Mouse (Mus musculus): ENCODE results near the gene Ercc6l. TPM values are rescaled to one million over a fixed set of nuclear protein-coding genes. Genes with fewer than 3 reads are reported as not detected.
"Not testable (repeated sequence)": the region's sequence is repeated elsewhere in the genome, so short reads cannot be mapped to it uniquely, and the experiment has no call there.

Ercc6l gene
- polyA plus RNA-seq, 1 experiment, result 13.0 TPM

DNA sequence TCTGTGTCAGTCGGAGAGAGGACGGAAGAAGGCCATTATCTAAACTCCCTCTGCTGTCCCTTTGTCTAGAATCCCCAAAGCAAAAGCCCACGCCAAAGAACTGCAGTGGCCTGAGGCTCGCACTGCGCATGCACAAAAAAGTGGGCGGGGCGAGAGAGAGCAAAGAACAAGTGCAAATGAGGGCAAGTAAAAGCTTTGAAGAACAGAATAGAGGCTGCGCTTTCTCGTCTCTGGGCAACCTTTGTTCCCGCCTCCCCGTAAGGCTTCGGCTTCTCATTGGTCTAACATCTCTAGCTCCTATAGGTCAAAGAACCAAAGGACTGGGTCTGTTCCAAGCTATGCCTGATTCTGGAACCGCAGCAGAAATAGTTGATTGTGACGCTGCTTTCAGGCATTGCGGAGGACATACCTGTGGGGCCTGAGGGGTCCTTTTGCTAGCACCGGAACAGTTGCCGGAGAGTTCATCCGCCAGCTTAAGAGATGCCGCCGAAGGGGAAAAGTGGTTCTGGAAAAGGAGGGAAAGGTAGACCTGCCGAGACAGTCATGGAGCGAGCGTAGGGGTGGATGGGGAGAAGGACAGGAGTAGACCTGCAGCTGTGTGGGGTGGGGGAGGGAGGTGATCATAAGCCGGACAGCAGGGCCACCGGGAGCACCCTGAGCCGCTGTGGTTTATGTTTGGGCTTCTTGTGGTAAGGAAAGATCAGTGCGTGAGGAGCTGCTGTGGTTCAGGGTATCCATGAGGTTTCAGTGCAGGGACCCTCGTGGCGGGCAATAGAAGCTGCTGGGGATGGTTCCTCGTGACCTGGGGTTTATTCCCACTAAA lies 37.6 kb downstream of the Ercc6l start, which contains the start of gene Pin4:
Pin4 (plus strand) TSS at position 406 of the 823 bp plus-strand sequence.
- Histone ChIP-seq H3K4me1 (ENCODE audit: control insufficient read depth, insufficient read depth, low read length) (no peaks in the 10 kb centered on the region), H3K27ac (ENCODE audit: insufficient read depth, low read length) (no peak within 1 kb of the TSS)
- TF ChIP-seq CTCF (IDR thresholded peaks at IDR 0.05; ENCODE audit: borderline replicate concordance, insufficient read depth, low read length) (no peak), POLR2A (IDR thresholded peaks at IDR 0.05; ENCODE audit: low read depth, low read length) (peak; percentile 62)

DNA sequence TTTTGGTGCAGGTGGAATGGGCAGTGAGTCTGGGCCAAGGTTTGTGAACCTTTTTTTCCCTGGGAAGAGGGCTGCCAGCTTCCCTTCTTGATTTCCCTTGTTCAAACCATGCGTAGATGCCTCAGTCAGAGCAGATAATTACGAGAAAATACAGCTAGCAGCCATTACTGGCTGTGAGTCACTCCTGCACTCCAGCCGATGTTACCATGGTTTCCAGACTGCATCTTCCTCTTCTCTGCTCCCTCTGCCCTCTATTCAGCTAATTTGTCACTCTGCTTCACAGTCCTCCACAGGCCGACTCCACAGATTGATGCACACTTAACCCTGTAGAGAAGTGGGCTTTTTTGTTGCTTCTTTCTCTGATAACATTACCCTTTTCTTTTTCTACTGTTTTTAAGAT lies 41.2 kb downstream of the Ercc6l start:
- Histone ChIP-seq H3K27ac (ENCODE audit: insufficient read depth, low read length) (no peak overlapping the region), H3K4me1 (ENCODE audit: control insufficient read depth, insufficient read depth, low read length) (no peaks in the 10 kb centered on the region), H3K4me3 (ENCODE audit: insufficient read depth, low read length) (no peak overlapping the region)
- TF ChIP-seq CTCF (IDR thresholded peaks at IDR 0.05; ENCODE audit: borderline replicate concordance, insufficient read depth, low read length), result no peak
- TF ChIP-seq POLR2A (IDR thresholded peaks at IDR 0.05; ENCODE audit: low read depth, low read length), result no peak

More for the DNA sequence above, 37.6 kb downstream of the Ercc6l start, which contains the start of gene Pin4:
- H3K4me3 ChIP-seq (ENCODE audit: insufficient read depth, low read length), result peak within 1 kb of the TSS; percentile 96

DNA sequence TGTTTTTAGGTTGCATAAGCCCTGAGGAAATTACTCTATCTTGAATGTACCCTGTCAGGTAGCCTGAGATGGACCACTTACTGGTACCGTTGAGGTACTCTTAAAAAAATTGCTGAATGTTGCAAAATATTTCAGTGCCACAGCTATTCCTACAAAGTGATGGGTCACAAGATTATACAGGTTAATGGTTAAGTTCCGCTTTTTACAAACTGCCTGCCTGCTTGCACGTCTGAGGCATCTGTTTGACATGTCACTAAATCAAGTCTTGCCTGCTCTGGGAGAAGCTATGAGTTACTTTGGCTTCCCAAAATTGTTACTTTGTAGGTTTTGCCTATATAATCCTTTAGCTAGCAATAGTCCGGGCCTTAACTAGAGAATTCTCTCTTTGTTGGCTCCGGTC lies 47.5 kb downstream of the Ercc6l start:
- not testable (repeated sequence) for H3K4me1 ChIP-seq (ENCODE audit: control insufficient read depth, insufficient read depth, low read length); H3K27ac ChIP-seq (ENCODE audit: insufficient read depth, low read length); H3K4me3 ChIP-seq (ENCODE audit: insufficient read depth, low read length)

DNA sequence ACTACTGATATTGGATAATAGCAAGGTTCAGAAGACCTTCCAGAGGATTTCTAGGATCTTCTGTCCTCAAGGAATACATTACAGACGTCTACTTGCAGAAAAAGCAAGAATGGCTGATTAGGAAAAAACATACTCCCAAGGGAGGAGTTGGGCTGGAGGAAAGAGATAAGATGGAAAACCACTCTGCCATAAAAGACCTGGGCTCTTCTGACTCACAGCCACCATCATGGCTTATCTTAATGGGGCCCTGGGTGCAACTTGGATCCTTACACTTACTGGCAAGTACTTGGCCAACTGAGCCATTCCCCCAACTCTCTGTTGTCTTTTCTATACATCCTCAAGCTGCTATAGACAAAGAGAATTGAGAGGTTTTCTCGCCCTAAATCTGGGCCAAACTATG lies 53.1 kb downstream of the Ercc6l start:
- not testable (repeated sequence) for H3K27ac ChIP-seq (ENCODE audit: insufficient read depth, low read length); H3K4me3 ChIP-seq (ENCODE audit: insufficient read depth, low read length)

DNA sequence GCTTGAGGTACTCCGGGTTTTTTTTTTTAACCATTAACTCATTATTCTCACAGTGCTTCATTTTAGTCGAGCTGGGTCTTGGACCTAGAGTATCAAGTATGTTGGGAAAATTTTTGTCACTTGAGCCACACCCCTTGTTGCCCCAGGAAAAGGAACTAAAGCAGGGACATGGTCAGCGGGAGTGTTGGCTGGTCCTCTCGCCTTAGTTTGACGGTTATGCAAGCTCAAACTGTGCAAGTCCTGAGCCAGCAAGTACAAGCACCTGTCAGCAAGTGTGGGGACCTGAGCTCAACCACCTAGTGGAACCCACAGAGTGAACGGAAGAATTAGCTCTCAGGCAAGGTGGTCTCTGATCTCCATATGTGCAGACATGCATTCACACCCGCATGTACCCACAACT lies 55.0 kb downstream of the Ercc6l start:
- H3K4me1 ChIP-seq (ENCODE audit: control insufficient read depth, insufficient read depth, low read length), result no peaks in the 10 kb centered on the region
- no peak overlapping the region for H3K27ac ChIP-seq (ENCODE audit: insufficient read depth, low read length)
- no peak for TF ChIP-seq CTCF (IDR thresholded peaks at IDR 0.05; ENCODE audit: borderline replicate concordance, insufficient read depth, low read length)
- no peak overlapping the region for H3K4me3 ChIP-seq (ENCODE audit: insufficient read depth, low read length)

More for the DNA sequence above, 53.1 kb downstream of the Ercc6l start:
- not testable (repeated sequence) for H3K4me1 ChIP-seq (ENCODE audit: control insufficient read depth, insufficient read depth, low read length)

DNA sequence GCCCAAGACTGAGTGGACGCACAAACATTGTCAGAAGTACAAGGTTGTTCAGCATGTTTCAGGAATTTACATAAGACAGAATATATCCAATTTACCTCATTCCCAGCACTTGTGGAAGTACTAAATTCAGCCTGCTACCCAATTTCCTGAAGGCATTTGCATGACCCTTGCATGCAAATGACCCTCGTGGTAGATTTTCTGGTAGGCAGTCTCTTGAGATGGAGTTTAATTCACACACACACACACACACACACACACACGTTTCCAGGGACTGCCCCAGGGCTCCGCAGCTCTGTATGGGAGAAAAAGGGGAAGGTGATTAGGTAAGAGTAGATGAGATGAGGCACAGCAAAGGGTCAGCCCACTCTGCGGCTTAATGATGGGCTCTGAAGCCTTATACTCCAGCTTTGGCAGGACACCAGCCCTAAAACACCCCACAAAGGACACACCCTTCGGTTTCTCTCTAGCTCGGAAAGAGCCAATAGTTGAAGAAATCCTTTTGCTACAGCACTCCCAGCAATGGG lies 62.4 kb downstream of the Ercc6l start:
- Histone ChIP-seq H3K4me3 (ENCODE audit: insufficient read depth, low read length) (no peak overlapping the region), H3K4me1 (ENCODE audit: control insufficient read depth, insufficient read depth, low read length) (no peaks in the 10 kb centered on the region; the same call in 1 of the 2 replicates), H3K27ac (ENCODE audit: insufficient read depth, low read length) (no peak overlapping the region)
- TF ChIP-seq POLR2A (IDR thresholded peaks at IDR 0.05; ENCODE audit: low read depth, low read length) (no peak), CTCF (IDR thresholded peaks at IDR 0.05; ENCODE audit: borderline replicate concordance, insufficient read depth, low read length) (no peak)

Other genes starting within 250 kb of the Ercc6l start
- gene Rtl5, start 85.8 kb downstream of the Ercc6l start, polyA plus RNA-seq (2011; ENCODE audit: insufficient read length, low read depth, missing spikeins), result 4.6 and 8.2 TPM in 2 replicates
- 50.4 and 54.2 TPM in 2 replicates for gene Pin4, start 37.6 kb downstream of the Ercc6l start, polyA plus RNA-seq (2011; ENCODE audit: insufficient read length, low read depth, missing spikeins)
- 1,871 and 2,146 TPM in 2 replicates for gene Rps4x, start 32.3 kb upstream of the Ercc6l start, polyA plus RNA-seq (2011; ENCODE audit: insufficient read length, low read depth, missing spikeins)
- gene Cited1, start 95.1 kb upstream of the Ercc6l start, polyA plus RNA-seq (2011; ENCODE audit: insufficient read length, low read depth, missing spikeins), result not detected in 2 replicates